Mouse (Mus musculus) spleen, adult 12 weeks (tissue): ENCODE results near the gene Ctps.

Source experiments
- DNase-seq: peaks from one replicate; pipeline ENCODE4 v3.0.0; 2022; ENCODE audit warnings: low spot score

Ctps gene

DNA sequence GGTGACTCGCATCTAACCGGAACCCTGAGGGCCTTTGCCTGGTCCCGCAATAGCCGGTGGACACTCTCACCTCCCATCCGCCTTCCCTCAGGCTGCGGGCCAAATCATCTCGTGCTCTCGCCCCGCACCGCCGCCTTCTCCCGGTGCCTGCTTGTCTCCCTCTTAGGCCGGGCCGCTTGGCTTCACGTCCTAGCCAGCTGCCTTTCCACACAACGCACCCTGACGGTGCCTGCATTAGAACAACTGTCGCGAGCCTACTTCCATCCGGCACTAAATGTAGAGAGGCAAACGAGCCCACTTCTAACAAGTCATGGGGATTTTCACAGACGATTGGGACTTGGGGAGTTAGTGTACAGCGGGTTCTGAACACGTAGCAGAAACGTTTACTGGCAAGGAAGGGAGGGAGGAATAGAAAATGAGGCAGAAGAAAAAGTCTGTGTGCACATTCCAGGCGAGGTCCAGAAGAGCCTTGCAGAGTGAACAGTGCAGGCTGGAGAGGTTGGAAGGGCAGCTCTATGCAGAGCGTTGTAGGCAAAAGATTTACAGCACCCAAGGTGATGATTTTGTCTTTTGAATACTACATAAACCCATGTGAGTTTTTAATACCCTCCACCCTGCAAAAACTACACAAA, 478 bp upstream of the Ctps start:
- no peak for DNase-seq

DNA sequence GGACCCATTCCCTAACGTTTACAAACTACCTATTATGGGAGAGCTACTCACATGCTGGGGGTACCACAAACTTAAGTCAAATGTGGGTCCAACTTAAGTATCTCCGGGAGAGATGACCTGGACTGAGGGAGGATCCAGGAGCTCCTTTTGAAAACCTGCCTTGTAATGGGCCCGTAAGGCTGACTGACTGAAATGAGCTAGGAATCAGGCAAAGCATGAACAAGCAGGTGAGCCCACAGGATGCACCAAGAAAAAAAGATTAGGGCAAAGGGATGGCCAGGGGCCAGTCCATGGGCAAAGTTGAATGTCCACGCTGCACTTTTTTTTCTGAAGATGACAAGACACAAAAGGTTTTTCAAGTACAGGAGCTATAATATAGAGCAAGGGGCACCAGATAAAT, 1.1 kb downstream of the Ctps start:
- DNase-seq, result peak; percentile 20

DNA sequence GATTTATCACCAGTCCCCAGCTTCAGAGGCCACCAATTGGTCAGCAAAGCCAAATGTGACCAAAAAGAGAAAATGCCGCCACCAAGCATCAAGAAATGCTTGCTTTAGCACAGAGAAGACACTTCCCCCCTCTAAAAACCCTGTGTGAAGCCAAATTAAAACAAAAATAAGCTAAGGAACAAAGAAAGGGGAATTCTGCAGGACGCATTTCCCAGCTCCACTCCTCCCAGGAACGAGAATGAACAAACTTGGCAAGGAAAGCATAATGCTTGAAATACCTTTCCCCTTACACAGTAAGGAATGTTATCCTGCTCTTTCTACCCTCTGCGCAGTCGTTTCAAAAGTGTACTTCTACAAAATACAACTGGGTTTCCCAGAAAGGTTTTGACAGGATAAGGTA, 2.1 kb downstream of the Ctps start:
- DNase-seq, result no peak

DNA sequence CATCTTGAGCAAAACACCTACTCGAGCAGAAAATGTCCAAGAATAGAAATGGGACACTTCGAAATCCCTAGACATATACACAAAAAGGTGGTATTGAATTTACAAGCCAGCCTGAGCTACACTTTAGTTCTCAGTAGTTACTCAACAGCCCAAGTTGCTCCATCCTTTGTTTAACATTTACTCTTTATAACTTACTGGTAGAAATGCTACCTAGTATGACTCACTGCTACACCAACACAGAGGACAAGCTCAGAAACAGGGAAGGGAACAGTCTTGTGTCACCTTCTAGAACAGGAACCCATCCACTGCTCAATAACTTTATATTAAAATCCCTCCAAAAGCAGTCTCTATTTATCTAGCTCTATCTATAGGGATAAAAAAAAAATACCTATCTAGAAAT, 4.3 kb downstream of the Ctps start:
- DNase-seq, result no peak

DNA sequence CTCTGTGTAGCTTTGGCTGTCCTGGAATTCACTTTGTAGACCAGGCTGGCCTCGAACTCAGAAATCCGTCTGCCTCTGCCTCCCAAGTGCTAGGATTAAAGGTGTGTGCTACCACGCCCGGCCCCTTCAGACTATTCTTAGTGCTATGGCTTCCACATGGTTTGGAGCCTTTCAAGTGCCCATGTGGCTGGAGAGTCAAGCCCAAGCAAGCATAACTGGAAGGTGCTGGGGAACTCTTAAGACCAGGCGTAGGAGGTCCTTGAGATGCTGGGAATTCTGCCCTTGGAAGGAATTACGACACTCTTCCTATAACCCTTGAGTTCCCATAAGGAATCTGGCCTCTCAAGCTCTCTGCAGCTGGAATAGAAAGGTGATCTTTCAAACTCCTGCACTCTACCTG, 13.5 kb downstream of the Ctps start:
- DNase-seq, result no peak

DNA sequence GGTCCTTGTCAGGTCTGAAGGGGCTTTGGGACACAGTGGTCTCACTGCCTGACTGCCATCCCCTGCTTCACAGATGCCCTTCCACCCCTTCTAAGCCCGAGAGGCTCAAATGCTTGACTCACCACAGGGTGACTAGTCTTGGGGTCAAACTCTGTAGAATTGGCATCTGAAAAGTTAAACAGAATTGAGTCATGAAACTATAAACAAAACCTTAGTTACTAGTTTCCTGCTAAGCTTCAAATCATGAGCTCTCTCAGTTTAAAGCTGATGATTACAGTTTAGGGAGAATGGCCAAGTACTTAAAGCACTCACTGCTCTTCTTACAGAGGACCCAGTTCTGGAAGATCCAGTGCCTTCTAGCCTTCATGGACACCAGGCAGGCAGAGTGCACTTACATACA, 25.2 kb downstream of the Ctps start:
- no peak for DNase-seq

- no peak for DNase-seq
Observed at GRCm38 (mm10) chr4:120538664-120539063, 31.4 kb downstream of the Ctps start.

DNA sequence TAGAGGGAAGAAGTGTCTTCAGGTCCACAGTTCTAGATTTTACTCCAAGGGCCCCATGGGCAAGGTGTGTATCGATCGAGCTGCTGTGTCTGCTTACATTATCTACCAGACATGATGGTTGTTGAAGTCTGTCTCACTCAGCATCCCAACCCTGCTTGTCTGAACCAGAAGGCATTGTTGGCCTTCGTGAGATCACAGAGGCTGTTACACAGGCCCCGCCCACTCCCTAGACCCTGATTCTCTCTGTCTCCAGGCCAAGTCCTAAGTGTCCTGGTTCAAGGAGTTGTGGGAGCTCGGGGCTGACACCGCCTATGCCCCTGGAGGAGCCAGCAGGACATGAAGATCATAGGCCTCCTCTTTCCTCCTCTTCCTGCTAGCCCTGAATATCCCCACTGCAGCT, 38.1 kb downstream of the Ctps start, which contains the start of gene Slfnl1:
TSS of gene Slfnl1 (plus strand) at position 246 of the 400 bp plus-strand sequence.
- DNase-seq, result no peak

GRCm38 (mm10) chr4:120528171-120528570, 41.9 kb downstream of the Ctps start:
- no peak for DNase-seq

DNA sequence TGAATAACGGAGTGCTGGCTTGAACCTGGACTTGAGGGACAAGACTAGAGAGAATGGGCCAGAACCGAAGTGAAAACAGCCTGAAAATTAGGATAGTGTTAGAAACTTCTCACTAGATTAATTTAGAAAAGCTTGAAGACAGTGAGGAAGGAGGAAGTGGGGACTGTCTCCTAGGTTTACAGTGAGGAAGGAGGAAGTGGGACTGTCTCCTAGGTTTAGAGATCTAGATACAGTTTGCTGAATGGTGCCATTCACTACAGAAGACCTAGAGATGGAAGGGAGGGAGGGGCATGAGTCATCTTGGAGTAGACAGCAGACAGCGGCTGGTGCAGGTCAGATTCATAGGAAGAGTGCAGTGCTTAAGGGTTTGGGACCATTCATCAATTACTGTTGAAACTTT, 47.0 kb downstream of the Ctps start:
- no peak for DNase-seq

DNA sequence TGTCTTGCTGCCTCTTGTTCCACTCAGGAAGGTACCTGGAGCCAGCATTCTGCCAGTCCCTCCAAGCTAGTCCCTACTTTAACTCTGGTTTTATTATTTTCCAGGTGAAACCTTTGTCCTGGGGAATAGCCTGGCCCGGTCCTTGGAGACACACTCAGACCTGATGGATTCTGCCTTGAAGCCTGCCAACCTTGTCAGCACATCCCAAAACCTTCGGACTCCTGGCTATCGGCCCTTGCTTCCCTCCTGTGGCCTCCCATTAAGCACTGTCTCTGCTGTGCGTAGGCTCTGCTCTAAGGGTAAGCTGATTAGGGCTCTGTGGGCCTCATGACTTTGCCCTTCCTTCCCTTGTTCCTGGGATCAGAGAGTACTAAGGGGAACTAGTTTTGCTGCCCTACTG, 47.7 kb downstream of the Ctps start:
- no peak for DNase-seq

GRCm38 (mm10) chr4:120521761-120522160, 48.3 kb downstream of the Ctps start:
- DNase-seq, result no peak

DNA sequence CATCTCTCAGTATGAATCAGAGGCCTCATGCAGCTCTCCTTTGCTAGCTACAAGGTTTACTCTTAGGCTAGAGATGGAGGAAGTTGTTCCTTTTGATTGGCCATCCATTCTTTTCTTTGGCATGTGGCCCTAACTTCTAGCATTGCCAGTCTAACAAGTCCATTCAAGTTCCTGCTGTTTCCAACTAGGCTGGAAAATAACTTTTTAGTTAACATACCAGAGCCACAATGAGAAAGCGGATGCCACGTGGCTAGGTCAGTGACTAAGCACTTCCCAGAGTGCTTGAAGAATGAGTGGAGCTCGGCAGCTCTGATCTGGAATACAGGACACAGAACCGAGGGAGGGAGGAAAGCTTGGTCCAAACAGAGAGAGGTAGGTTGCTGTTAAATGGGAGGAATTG, 52.7 kb downstream of the Ctps start:
- no peak for DNase-seq

DNA sequence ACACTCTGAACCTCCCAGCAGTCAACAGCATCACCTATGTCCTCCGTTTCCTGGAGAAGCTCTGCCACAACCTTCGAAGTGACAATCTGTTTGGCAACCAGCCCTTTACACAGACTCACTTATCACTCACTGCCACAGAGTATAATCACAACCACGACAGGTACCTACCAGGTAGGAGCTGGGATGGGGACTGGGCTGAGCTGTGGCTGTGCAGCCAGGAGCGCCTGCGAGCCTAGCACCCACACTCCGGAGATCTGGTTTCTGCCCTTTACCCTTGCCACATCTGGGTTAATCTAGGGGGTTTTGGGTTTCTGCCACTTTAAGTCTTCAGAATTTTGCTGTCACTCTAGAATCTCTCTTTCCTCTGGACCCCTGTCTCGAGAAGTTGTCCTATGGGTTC, 53.2 kb downstream of the Ctps start:
- DNase-seq, result no peak

- DNase-seq, result no peak
Observed at GRCm38 (mm10) chr4:120516491-120516890, 53.6 kb downstream of the Ctps start.

DNA sequence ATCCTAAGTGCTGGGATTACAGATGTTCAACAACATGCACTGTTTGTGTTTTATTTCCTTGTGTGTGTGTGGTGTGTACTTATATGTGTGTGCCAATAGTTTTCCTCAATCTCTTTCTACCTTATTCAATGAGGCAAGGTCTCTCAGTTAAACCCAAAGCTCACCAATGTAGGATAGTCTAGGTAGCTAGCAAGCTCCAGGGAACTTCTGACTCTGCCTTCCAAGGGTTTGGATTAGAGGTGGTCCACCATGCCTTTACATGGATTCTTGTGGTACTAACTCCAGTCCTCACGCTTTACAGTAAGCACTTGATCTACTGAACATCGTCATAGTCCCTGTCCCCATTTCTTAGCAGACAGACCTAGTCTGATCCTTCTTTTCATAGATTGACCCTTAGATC, 55.7 kb downstream of the Ctps start:
- no peak for DNase-seq

- no peak for DNase-seq
Observed at GRCm38 (mm10) chr4:120511203-120511602, 58.9 kb downstream of the Ctps start.

- DNase-seq, result no peak
Observed at GRCm38 (mm10) chr4:120506955-120507354, 63.1 kb downstream of the Ctps start.
